Mouse (Mus musculus): ENCODE measurements around the gene Msh4.

DNA sequence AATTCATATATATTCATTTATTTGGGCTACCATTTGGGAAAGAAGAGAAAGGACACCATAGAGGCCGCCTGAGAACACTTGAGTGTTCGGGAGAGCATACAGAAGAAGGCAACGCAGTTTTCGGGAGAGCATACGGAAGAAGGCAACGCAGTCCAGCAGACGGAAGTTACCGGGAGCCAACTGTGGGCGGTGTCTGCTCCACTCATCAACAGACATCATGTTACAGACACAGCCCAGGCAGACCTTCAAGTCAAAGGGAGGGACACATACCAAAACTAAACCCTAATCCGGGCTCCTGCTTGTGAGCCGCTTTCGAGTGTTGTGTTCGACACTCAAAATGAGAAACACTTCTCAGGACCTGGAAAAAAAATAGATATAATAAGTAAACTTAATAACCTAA is 35.7 kb upstream of the Msh4 start:
- TF ChIP-seq EP300 (IDR thresholded peaks at IDR 0.05; ENCODE audit: insufficient read depth, low read depth, low read length) (no peak), POLR2A (IDR thresholded peaks at IDR 0.05; ENCODE audit: insufficient read depth, low read depth, low read length) (no peak), CTCF (IDR thresholded peaks at IDR 0.05) (no peak)

Measured in heart, adult 2 months (tissue).